Mouse (Mus musculus) frontal cortex, adult (tissue): ENCODE results near the gene Nhlh2.

Experiments used
- ATAC-seq: cut with Nextera tagmentation; 2 replicates; pipeline ENCODE4 v1.9.2; 2017; ENCODE audit warnings: mild to moderate bottlenecking, moderate library complexity, mixed read lengths; ENCODE audit not compliant: low TSS enrichment

Nhlh2 gene

GRCm38 (mm10) chr3:102009926-102010381 is at the start of gene Nhlh2:
Gene Nhlh2, plus strand, starts transcription at chr3:102010076.
- no peak for ATAC-seq

GRCm38 (mm10) chr3:101961146-101961835 is 48.6 kb upstream of the Nhlh2 start:
- ATAC-seq: no peak

DNA sequence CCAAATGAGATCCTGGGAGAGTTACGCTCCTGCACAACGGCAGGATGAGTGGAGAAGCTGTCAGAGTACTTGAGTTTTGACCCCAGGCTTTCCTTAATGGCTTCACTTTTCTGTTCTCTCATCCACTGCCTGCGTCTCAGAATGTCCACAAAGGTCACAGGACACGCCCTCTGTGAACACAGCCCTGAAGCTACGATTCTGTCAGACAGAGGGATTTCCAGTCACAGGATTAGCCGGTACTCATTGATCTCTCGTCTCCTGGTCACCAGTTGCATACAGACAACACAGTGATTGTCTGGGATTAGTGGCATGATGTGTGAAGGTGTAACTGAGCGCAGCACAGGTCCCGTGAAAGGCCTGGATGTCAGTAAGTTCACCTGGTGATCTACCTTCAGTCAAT is 46.4 kb upstream of the Nhlh2 start:
- no peak for ATAC-seq

DNA sequence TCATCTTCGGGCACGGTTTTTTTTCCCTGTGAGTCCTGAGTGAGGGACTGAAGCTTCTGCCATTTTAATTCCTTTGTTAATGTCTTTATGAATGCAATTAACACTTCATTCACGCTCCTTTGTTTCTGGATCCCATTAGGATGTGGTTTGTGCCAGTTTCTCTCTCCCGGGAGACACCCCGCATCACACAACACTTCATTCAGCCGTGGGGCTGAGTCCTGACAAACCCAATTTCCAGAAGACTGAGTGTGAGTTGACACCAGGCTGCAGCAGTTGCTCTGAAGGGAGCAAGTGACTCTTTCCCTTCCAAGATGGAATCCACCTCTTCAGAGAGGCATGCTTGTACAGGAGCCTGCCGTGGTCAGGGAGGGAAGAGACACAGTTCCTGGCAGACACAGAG is 45.5 kb upstream of the Nhlh2 start:
- no peak for ATAC-seq

- ATAC-seq: no peak
These were observed 42.9 kb upstream of the Nhlh2 start for GRCm38 (mm10) chr3:101966825-101967558.

DNA sequence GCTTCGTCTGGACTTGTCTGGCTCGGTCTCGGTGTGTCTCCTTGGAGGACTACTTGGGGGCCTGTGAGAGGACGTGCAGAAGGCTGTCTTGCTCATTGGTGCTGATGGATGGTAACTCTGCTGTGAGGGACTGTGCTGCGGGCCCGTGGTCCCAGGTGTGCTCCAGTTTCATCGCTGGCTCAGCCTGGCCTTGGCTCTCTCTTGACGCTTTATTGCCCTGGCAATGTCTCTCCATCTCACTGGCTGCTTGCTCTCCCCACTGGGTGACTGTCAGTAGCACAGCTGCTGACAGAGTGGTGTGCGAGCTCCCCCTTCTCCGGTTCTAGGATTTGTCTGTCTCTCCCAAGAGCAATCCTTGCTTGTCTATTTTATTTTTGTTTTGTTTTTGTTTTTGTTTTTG is 34.5 kb upstream of the Nhlh2 start:
- no peak for ATAC-seq

GRCm38 (mm10) chr3:101978299-101978994 is 31.4 kb upstream of the Nhlh2 start:
- peak; percentile 81 for ATAC-seq

GRCm38 (mm10) chr3:101983917-101984316 is 26.0 kb upstream of the Nhlh2 start:
- ATAC-seq: peak; percentile 77

GRCm38 (mm10) chr3:101985634-101986033 is 24.2 kb upstream of the Nhlh2 start:
- no peak for ATAC-seq

DNA sequence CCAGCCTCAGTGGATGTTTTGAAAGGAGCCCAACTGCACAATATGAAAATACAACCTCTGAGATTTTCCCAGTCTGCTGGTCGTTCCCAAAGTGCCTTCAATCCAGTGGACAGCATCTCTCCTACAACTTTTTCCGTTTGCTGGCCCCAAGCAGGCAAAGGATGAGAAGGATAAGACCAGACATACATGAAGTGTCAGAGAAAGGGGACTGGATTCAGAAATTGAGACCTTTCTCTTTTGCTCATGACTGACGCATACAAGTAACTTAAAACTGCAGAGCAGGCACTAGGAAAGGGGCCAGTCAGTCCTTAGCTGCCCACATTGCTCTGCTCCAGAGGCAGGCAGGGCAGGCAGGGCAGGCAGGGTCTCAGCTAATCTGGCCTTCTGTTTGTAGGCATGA is 19.7 kb upstream of the Nhlh2 start:
- no peak for ATAC-seq

GRCm38 (mm10) chr3:101990995-101991516 is 18.8 kb upstream of the Nhlh2 start:
- ATAC-seq: no peak

- ATAC-seq: no peak
These were observed 12.0 kb upstream of the Nhlh2 start for GRCm38 (mm10) chr3:101997851-101998250.

GRCm38 (mm10) chr3:102010681-102011317 is 923 bp downstream of the Nhlh2 start:
- ATAC-seq: no peak

- ATAC-seq: no peak
These were observed 1.6 kb downstream of the Nhlh2 start for GRCm38 (mm10) chr3:102011318-102012075.

DNA sequence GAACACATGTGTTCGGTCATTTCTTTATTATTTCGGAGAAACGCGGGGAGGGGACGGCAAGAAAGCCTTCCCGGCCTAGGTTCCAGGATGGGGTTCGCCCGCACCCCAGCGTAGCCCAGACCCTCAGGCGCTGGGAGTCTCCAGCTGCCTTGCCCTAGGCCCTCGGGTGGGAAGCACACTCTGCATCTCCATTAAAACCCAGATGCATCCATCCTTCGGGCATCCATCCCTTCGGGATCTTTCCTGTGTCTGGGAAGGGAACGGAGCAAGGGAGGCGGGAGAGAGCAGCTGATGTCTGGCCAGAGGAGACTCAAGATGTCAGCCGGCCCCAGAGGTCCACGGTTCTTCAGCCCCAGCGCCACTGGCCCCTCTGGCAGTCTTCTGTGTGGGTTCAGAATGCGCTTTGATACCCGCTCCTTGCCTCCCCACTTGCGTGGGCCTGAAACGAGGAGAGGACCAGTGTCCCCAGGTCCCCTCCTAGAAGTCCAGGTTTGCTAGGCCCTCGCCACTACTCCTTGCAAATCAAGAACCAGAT is 2.3 kb downstream of the Nhlh2 start:
- 0 out of 2 replicates have a peak, but pooled peaks have one; percentile 3 for ATAC-seq

- peak; percentile 69 for ATAC-seq
These were observed 2.8 kb downstream of the Nhlh2 start for GRCm38 (mm10) chr3:102012611-102013211.

DNA sequence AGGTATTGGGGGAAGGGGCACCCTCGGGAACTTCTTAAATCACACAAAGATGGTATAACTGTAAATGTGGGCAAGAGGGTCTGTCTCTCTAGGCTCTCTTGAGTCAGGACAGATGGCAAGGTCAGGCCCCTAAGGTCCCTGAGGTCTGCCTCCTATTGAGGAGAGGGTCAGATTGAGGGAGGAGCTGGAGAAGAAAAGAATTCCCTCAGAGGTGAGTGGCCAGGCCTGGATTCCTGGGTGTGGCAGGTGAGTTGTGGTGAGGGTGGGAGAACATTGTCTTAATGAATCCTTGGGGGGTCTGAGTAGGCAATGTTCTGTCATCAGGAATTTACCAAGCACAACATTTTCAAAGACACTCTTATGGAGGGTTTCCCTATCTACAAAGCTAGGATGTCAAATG is 10.7 kb downstream of the Nhlh2 start:
- ATAC-seq: no peak

- ATAC-seq: no peak
These were observed 12.8 kb downstream of the Nhlh2 start for GRCm38 (mm10) chr3:102022721-102023120.

DNA sequence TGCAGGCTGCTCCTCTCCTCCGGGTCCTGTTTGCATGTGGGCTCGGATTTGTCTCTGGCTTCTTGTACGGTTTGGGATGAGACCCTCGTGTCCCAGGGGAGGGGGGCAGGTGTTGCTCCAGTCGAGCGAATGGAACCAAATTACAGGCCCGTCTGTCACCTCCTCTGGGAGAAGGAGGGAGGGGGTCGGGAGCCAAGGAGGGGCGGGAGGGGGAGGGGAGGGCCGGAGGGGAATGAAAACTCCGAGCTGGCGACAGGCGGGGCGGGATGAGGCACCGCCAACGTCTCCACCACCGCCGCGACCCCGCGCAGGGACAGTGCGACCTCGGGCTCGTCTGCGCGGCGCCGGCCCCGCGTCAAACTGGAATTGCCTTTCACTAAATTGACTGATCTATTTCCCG is 13.5 kb downstream of the Nhlh2 start:
- no peak for ATAC-seq

DNA sequence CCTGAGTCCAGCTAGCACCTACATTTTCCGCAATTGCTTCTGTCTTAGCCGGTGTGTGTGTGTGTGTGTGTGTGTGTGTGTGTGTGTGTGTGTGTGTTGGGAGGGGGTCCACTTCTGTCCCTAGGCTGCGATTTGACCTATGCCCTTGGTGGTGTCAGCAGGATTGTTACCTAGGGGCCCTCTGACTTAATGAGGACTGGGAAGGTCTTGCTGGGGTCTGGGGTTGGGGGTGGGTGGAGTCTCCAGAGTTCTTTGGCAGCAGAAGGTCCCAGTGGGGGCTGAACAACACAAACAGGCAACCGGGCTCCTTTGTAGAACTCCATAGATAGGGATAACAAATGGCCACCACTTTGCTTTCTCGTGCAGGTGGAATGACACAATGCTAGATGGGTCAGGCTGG is 14.0 kb downstream of the Nhlh2 start:
- no peak for ATAC-seq
